Mouse (Mus musculus): ENCODE data around the gene Dlg2. TPM values are rescaled to one million over a fixed set of nuclear protein-coding genes. Genes with fewer than 3 reads are reported as not detected.

The Dlg2 gene
- polyA plus RNA-seq, 1 experiment from 2014 or later, result 1.3 TPM

GRCm38 (mm10) chr7:92027049-92027448 is 1550.6 kb downstream of the Dlg2 start:
- Histone ChIP-seq H3K4me1 (no peaks in the 10 kb centered on the region), H3K4me3 (no peak overlapping the region), H3K36me3 (replicated peaks) (no peaks in the 10 kb centered on the region), H3K9me3 (no peaks in the 10 kb centered on the region), H3K27ac (replicated peaks) (no peak overlapping the region), H3K27me3 (replicated peaks; ENCODE audit: low read depth, poor library complexity, severe bottlenecking) (no peaks in the 10 kb centered on the region)
- peak; percentile 79 for DNase-seq (ENCODE audit: low spot score)
- WGBS, result 40% methylated on average over 7 of the region's 7 CpGs

DNA sequence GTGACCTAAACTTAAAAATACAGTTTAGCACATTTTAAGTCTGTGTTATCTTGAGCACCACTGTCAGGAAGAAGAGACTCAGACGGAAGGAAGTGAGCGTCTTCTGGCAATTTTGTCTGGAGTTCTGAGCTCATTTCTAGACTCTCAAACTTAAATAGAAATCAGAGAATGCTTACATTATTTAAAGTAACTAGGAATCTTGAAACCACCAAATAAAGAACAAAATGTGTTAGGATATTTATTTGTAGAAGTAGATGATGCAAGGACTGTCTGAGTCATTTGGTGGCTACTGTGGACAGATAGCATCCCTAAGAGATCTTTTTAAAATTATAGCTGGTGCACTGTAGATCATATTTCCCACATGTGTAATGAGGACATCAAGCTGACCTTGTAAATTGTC is 1557.8 kb downstream of the Dlg2 start:
- Histone ChIP-seq H3K4me1 (no peaks in the 10 kb centered on the region), H3K36me3 (replicated peaks) (no peaks in the 10 kb centered on the region), H3K27me3 (replicated peaks; ENCODE audit: low read depth, poor library complexity, severe bottlenecking) (no peaks in the 10 kb centered on the region), H3K4me3 (no peak overlapping the region), H3K27ac (replicated peaks) (no peak overlapping the region), H3K9me3 (no peaks in the 10 kb centered on the region)
- WGBS, result 93% methylated on average over 2 of the region's 2 CpGs
- DNase-seq (ENCODE audit: low spot score), result no peak

GRCm38 (mm10) chr7:92040187-92040586 is 1563.7 kb downstream of the Dlg2 start:
- Histone ChIP-seq H3K27ac (replicated peaks) (no peak overlapping the region), H3K36me3 (replicated peaks) (no peaks in the 10 kb centered on the region), H3K4me3 (no peak overlapping the region), H3K4me1 (no peaks in the 10 kb centered on the region), H3K9me3 (no peaks in the 10 kb centered on the region), H3K27me3 (replicated peaks; ENCODE audit: low read depth, poor library complexity, severe bottlenecking) (no peaks in the 10 kb centered on the region)
- no peak for DNase-seq (ENCODE audit: low spot score)

GRCm38 (mm10) chr7:92040785-92041411 is 1564.4 kb downstream of the Dlg2 start:
- H3K27ac ChIP-seq (replicated peaks), result no peak overlapping the region
- WGBS, result 73% methylated on average over 2 of the region's 2 CpGs
- H3K4me1 ChIP-seq, result no peaks in the 10 kb centered on the region
- H3K9me3 ChIP-seq, result no peaks in the 10 kb centered on the region
- no peak overlapping the region for H3K4me3 ChIP-seq
- no peaks in the 10 kb centered on the region for H3K27me3 ChIP-seq (replicated peaks; ENCODE audit: low read depth, poor library complexity, severe bottlenecking)
- DNase-seq (ENCODE audit: low spot score), result no peak
- H3K36me3 ChIP-seq (replicated peaks), result no peaks in the 10 kb centered on the region

GRCm38 (mm10) chr7:92044966-92045365 is 1568.5 kb downstream of the Dlg2 start:
- WGBS, result 89% methylated on average over 1 of the region's 1 CpGs

GRCm38 (mm10) chr7:92047271-92047670 is 1570.8 kb downstream of the Dlg2 start:
- no peak for DNase-seq (ENCODE audit: low spot score)
- Histone ChIP-seq H3K27ac (replicated peaks) (no peak overlapping the region), H3K9me3 (no peaks in the 10 kb centered on the region), H3K4me1 (no peaks in the 10 kb centered on the region), H3K36me3 (replicated peaks) (no peaks in the 10 kb centered on the region), H3K4me3 (no peak overlapping the region), H3K27me3 (replicated peaks; ENCODE audit: low read depth, poor library complexity, severe bottlenecking) (no peaks in the 10 kb centered on the region)
- WGBS, result 54% methylated on average over 2 of the region's 2 CpGs

More at GRCm38 (mm10) chr7:92044966-92045365, 1568.5 kb downstream of the Dlg2 start:
- H3K9me3 ChIP-seq, result no peaks in the 10 kb centered on the region
- H3K4me1 ChIP-seq, result no peaks in the 10 kb centered on the region
- H3K4me3 ChIP-seq, result no peak overlapping the region
- no peak for DNase-seq (ENCODE audit: low spot score)
- H3K27ac ChIP-seq (replicated peaks), result no peak overlapping the region
- no peaks in the 10 kb centered on the region for H3K36me3 ChIP-seq (replicated peaks)
- no peaks in the 10 kb centered on the region for H3K27me3 ChIP-seq (replicated peaks; ENCODE audit: low read depth, poor library complexity, severe bottlenecking)

- no peak for DNase-seq (ENCODE audit: low spot score)
- no peak overlapping the region for H3K4me3 ChIP-seq
- no peaks in the 10 kb centered on the region for H3K4me1 ChIP-seq
- 78% methylated on average over 1 of the region's 1 CpGs for WGBS
- no peaks in the 10 kb centered on the region for H3K36me3 ChIP-seq (replicated peaks)
- H3K27ac ChIP-seq (replicated peaks), result no peak overlapping the region
- no peaks in the 10 kb centered on the region for H3K27me3 ChIP-seq (replicated peaks; ENCODE audit: low read depth, poor library complexity, severe bottlenecking)
- H3K9me3 ChIP-seq, result no peaks in the 10 kb centered on the region
Observed at GRCm38 (mm10) chr7:92048876-92049275, 1572.4 kb downstream of the Dlg2 start.

DNA sequence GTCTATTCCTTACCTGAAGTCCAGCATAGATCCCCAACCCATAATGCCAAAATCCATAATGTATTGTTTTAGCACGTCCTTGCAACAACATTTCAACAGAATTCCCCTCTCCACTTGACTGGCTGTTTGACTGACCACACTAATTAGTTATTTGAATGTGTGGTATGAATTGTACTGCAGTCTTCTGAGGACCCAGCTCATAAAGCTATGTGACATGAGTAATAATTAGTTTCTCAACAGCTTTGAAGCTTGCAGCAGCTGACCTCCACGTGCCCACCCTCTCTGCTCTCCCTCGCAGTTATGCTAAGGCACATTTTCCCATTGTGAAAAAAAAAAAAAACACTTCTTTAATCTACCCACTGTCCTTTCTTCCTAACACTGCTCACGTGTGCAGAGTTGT is 1590.4 kb downstream of the Dlg2 start:
- DNase-seq (ENCODE audit: low spot score), result no peak
- no peak overlapping the region for H3K27ac ChIP-seq (replicated peaks)
- 71% methylated on average over 4 of the region's 4 CpGs for WGBS
- no peaks in the 10 kb centered on the region for H3K9me3 ChIP-seq
- no peak overlapping the region for H3K4me3 ChIP-seq
- no peaks in the 10 kb centered on the region for H3K4me1 ChIP-seq
- H3K36me3 ChIP-seq (replicated peaks), result no peaks in the 10 kb centered on the region
- H3K27me3 ChIP-seq (replicated peaks; ENCODE audit: low read depth, poor library complexity, severe bottlenecking), result no peaks in the 10 kb centered on the region

- Histone ChIP-seq H3K9me3 (no peaks in the 10 kb centered on the region), H3K4me1 (no peaks in the 10 kb centered on the region), H3K27me3 (replicated peaks; ENCODE audit: low read depth, poor library complexity, severe bottlenecking) (no peaks in the 10 kb centered on the region), H3K27ac (replicated peaks) (no peak overlapping the region), H3K36me3 (replicated peaks) (no peaks in the 10 kb centered on the region), H3K4me3 (no peak overlapping the region)
- DNase-seq (ENCODE audit: low spot score), result no peak
- 65% methylated on average over 3 of the region's 3 CpGs for WGBS
Observed at GRCm38 (mm10) chr7:92087429-92087828, 1611.0 kb downstream of the Dlg2 start.

DNA sequence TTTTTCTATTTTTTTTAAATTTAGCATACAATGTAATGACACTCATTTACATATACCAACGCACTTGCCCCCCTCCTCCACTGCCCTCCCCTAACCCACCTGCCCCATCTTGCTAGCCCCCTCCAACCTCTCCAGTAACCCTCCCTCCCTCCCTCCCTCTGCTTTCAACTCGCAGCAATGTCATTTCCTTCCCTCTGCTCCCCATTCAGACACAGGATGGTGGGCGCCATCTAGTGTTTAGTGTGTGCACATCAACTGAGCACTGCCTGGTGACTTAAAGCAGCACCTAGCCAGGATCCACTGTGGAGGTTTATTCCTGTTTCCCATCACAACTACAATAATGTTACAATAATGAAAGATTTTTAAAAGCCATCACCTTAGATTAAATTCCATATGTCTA is 1617.4 kb downstream of the Dlg2 start:
- DNase-seq (ENCODE audit: low spot score), result peak; percentile 75
- no peaks in the 10 kb centered on the region for H3K36me3 ChIP-seq (replicated peaks)
- 3% methylated on average over 3 of the region's 3 CpGs for WGBS

DNA sequence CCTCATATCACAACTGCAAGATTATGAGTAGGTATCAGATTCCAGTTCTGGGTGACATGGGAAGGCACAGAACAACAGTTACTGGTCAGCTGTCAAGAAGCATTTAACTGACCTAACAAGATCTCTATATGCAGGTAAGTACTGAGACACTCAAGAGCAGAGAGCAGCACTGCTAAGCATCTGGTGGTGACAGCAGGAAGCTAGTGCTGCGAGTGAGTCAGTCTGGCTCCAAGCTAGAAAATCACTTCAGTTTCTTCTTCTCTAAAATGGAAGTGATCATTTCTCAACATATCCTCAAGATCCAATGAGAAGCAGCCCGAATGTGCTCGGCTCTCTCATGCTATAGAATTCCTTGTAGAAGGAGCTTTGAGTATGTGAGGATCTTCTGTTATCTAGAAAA is 1618.7 kb downstream of the Dlg2 start:
- Histone ChIP-seq H3K4me3 (no peak overlapping the region), H3K4me1 (no peaks in the 10 kb centered on the region), H3K36me3 (replicated peaks) (no peaks in the 10 kb centered on the region), H3K27me3 (replicated peaks; ENCODE audit: low read depth, poor library complexity, severe bottlenecking) (no peaks in the 10 kb centered on the region), H3K27ac (replicated peaks) (no peak overlapping the region), H3K9me3 (no peaks in the 10 kb centered on the region)
- no peak for DNase-seq (ENCODE audit: low spot score)
- WGBS, result 83% methylated on average over 3 of the region's 3 CpGs

More for the DNA sequence above, 1617.4 kb downstream of the Dlg2 start:
- no peak overlapping the region for H3K4me3 ChIP-seq
- no peaks in the 10 kb centered on the region for H3K27me3 ChIP-seq (replicated peaks; ENCODE audit: low read depth, poor library complexity, severe bottlenecking)
- no peak overlapping the region for H3K27ac ChIP-seq (replicated peaks)
- no peaks in the 10 kb centered on the region for H3K9me3 ChIP-seq
- H3K4me1 ChIP-seq, result no peaks in the 10 kb centered on the region

- no peak overlapping the region for H3K27ac ChIP-seq (replicated peaks)
- no peak overlapping the region for H3K4me3 ChIP-seq
- WGBS, result 91% methylated on average over 2 of the region's 2 CpGs
- no peaks in the 10 kb centered on the region for H3K9me3 ChIP-seq
- no peak for DNase-seq (ENCODE audit: low spot score)
- H3K27me3 ChIP-seq (replicated peaks; ENCODE audit: low read depth, poor library complexity, severe bottlenecking), result no peaks in the 10 kb centered on the region; the same call in 1 of the 2 replicates
- no peaks in the 10 kb centered on the region for H3K4me1 ChIP-seq
- no peaks in the 10 kb centered on the region for H3K36me3 ChIP-seq (replicated peaks)
Observed at GRCm38 (mm10) chr7:92100847-92101246, 1624.4 kb downstream of the Dlg2 start.

- Histone ChIP-seq H3K27me3 (replicated peaks; ENCODE audit: low read depth, poor library complexity, severe bottlenecking) (no peaks in the 10 kb centered on the region; the same call in 1 of the 2 replicates), H3K27ac (replicated peaks) (no peak overlapping the region), H3K9me3 (no peaks in the 10 kb centered on the region), H3K4me3 (no peak overlapping the region), H3K4me1 (no peaks in the 10 kb centered on the region), H3K36me3 (replicated peaks) (no peaks in the 10 kb centered on the region)
- peak; percentile 58 for DNase-seq (ENCODE audit: low spot score)
- WGBS, result 18% methylated on average over 4 of the region's 4 CpGs
Observed at GRCm38 (mm10) chr7:92102892-92103543, 1626.5 kb downstream of the Dlg2 start.

Measured in embryonic facial prominence, embryonic 10.5 days (tissue).